Mouse (Mus musculus) kidney, postnatal 0 days (tissue): ENCODE measurements at regions not wholly inside any gene's neighbourhood (a gene's known extent, or its start where the extent isn't known, plus 50 kb on each side); places are given as distances from the start of the nearest gene placed in this dataset.

Experiments
- ATAC-seq: fragments of 200-750 bp; cut with Nextera tagmentation; replicated peaks from 2 replicates; pipeline ENCODE4 v1.8.0; 2017; ENCODE audit warnings: low read depth, moderate number of reproducible peaks, moderate TSS enrichment, moderate library complexity; ENCODE audit not compliant: low FRiP score
- DNase-seq: peaks from one replicate; pipeline ENCODE4 v3.0.0-alpha.2; 2016; ENCODE audit warnings: low spot score
- H3K27ac ChIP-seq: fragments of 300-500 bp; sonication (generic); 2 replicates; pipeline ENCODE4 v1.5.1; 2014; ENCODE audit warnings: mild to moderate bottlenecking
- H3K27me3 ChIP-seq: fragments of 300-500 bp; sonication (generic); 2 replicates; pipeline ENCODE4 v1.6.1; 2014; ENCODE audit warnings: low read length, mixed read lengths; ENCODE audit not compliant: insufficient read depth
- H3K36me3 ChIP-seq: fragments of 300-500 bp; sonication (generic); 2 replicates; pipeline ENCODE4 v1.6.1; 2014; ENCODE audit warnings: low read length, mixed read lengths; ENCODE audit not compliant: insufficient read depth
- H3K4me1 ChIP-seq: fragments of 300-500 bp; sonication (generic); replicated peaks from 2 replicates; pipeline ENCODE4 v1.6.1; 2014; ENCODE audit warnings: antibody characterized with exemption, low read length, mixed read lengths; ENCODE audit not compliant: insufficient read depth
- H3K4me2 ChIP-seq: fragments of 300-500 bp; sonication (generic); 2 replicates; pipeline ENCODE4 v1.6.1; 2014; ENCODE audit warnings: mild to moderate bottlenecking, low read length, moderate library complexity, mixed read lengths
- H3K4me3 ChIP-seq: fragments of 300-500 bp; sonication (generic); replicated peaks from 2 replicates; pipeline ENCODE4 v1.5.1; 2014; ENCODE audit warnings: low read depth, low read length
- H3K9ac ChIP-seq: fragments of 300-500 bp; sonication (generic); 2 replicates; pipeline ENCODE4 v1.6.1; 2014; ENCODE audit warnings: low read depth, low read length
- H3K9me3 ChIP-seq: fragments of 300-500 bp; sonication (generic); replicated peaks from 2 replicates; pipeline ENCODE4 v1.6.1; 2016; ENCODE audit warnings: low read length, inconsistent platforms, mixed read lengths
- CTCF ChIP-seq: IDR thresholded peaks from 2 replicates; pipeline ENCODE4 v1.5.1; 2016; ENCODE audit warnings: antibody characterized with exemption, low read depth, mild to moderate bottlenecking, moderate library complexity
- WGBS: fragments of 180-500 bp; shearing (Covaris S2); extraction: QIAGEN DNeasy Blood & Tissue Kit; methylation state at CpG from one replicate; pipeline ENCODE4 v1.1.7; 2014; 5-methylcytosine and 5-hydroxymethylcytosine counted together

GRCm38 (mm10) chr11:20466591-20466990 lies 76.5 kb upstream of the Sertad2 start:
- peaks cover 14% of the 10 kb centered on the region; the same call in 1 of the 2 replicates for H3K4me1 ChIP-seq
- WGBS = 55% methylated on average over 4 of the region's 4 CpGs
- H3K9me3 ChIP-seq = no peaks in the 10 kb centered on the region
- no peaks in the 10 kb centered on the region for H3K36me3 ChIP-seq
- no peak overlapping the region for H3K4me2 ChIP-seq
- no peak for DNase-seq
- no peak overlapping the region for H3K4me3 ChIP-seq
- no peak for ATAC-seq
- H3K27ac ChIP-seq = no peak overlapping the region
- no peak overlapping the region for H3K9ac ChIP-seq
- no peaks in the 10 kb centered on the region for H3K27me3 ChIP-seq
- TF ChIP-seq CTCF = no peak

DNA sequence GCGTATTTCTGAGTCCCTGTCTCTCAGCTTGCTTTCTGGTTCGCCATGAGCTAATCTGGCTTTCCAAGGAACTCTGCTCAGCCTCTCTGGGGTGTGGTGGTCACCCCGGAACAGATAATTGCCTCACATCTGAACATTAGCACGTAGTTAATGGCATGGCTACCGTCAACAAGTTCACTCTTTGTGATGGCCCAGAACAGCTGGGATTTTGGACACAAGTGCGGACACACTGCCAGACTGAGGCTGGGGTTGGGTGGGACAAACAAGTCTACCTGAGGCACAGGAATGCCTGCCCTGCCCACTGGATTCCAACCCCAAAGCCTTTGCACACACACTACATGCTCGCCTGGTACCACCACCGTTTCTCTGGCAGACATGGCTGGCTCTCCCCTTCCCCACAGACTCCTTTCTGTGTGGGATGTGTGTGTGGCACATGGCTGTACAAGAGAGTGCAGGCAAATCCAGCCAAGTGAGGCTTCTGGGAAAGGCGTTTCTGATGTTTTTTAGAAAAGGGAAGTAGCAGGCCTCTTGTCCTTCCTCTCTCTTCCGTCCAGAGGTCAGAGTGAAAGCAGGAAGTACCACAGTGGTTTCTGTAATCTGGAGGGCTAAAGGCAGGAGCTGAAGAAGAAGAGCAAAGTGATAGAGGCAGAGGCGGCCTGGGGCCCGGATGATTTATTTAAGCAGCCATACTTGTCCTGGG lies 74.6 kb upstream of the Sertad2 start:
- Histone ChIP-seq H3K9me3 (no peaks in the 10 kb centered on the region), H3K4me1 (0 out of 2 replicates have a peak, but pooled peaks cover 5% of the 10 kb centered on the region), H3K36me3 (no peaks in the 10 kb centered on the region), H3K27ac (no peak overlapping the region), H3K4me3 (no peak overlapping the region), H3K4me2 (no peak overlapping the region), H3K9ac (no peak overlapping the region), H3K27me3 (no peaks in the 10 kb centered on the region)
- ATAC-seq = no peak
- no peak for DNase-seq
- no peak for TF ChIP-seq CTCF
- WGBS = 79% methylated on average over 12 of the region's 12 CpGs

DNA sequence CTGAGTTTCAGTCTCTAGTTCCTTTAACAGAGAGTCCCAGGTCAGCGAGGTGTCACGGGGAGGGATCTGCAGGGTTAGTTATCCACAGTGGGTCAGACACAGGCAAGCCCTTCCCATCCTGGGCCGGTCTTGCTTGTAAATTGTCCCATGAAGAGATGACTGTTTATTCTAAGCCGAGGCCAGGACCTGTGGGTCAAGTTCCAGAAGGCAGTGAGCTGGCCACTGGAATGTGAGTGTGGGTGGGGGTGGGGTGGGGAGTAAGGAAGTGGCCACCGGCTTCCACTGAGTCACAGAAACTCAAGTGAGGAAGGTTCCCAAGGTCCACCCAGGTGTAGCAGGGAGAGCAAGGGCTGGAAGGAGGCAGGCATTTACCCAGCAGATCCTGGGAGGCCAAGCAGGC lies 73.7 kb upstream of the Sertad2 start:
- ATAC-seq = peak; percentile 60; the same call in 1 of the 2 replicates
- no peak overlapping the region for H3K4me3 ChIP-seq
- WGBS = 15% methylated on average over 5 of the region's 5 CpGs
- H3K36me3 ChIP-seq = no peaks in the 10 kb centered on the region
- H3K9me3 ChIP-seq = no peaks in the 10 kb centered on the region
- H3K27ac ChIP-seq = no peak overlapping the region
- no peak for DNase-seq
- TF ChIP-seq CTCF = no peak
- H3K27me3 ChIP-seq = no peaks in the 10 kb centered on the region
- H3K4me2 ChIP-seq = no peak overlapping the region
- 0 out of 2 replicates have a peak, but pooled peaks cover 5% of the 10 kb centered on the region for H3K4me1 ChIP-seq
- no peak overlapping the region for H3K9ac ChIP-seq

DNA sequence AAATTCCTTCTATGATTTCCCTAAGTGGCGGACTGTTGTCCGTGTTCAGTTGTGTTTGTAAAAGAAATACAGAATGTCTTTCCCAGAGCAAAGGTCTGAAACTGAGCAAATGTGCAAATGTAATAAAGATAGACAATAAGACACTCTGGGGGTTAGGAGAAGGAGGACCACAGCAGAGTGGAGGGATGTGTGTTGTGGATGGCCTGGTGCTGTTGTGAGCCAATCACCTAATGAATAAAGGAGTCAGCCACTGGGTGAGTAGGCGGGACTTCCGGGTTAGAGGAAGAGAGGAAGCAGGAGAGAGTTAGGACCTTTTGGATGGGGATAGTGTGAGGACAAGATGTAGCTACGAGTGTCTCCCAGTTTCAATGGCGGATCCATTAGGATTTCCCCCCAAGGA lies 72.7 kb upstream of the Sertad2 start:
- H3K9me3 ChIP-seq = no peaks in the 10 kb centered on the region
- 88% methylated on average over 6 of the region's 6 CpGs for WGBS
- no peak for TF ChIP-seq CTCF
- 0 out of 2 replicates have a peak, but pooled peaks cover 5% of the 10 kb centered on the region for H3K4me1 ChIP-seq
- no peak overlapping the region for H3K9ac ChIP-seq
- ATAC-seq (no peak), DNase-seq (no peak)
- H3K4me3 ChIP-seq = no peak overlapping the region
- H3K27ac ChIP-seq = no peak overlapping the region
- no peaks in the 10 kb centered on the region for H3K27me3 ChIP-seq
- H3K4me2 ChIP-seq = no peak overlapping the region
- no peaks in the 10 kb centered on the region for H3K36me3 ChIP-seq

DNA sequence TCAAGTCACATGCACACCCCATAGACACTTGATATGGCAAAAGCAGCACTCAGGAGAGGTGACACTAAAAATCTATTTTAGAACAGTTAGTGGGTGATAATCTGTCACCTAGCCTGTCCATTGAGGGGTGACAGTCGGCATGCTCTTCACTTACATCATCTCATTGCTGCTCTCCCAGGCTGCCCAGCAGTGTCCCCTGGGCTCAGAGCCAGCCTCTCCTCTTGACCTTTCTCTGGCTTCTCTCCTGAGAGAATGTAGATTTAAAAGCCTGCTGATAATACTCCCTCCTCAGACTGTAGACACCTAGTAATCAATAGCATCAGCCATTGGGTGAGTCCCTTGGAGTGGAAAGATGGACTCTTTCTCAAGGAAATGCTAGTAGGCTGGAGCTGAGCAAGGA lies 70.7 kb upstream of the Sertad2 start:
- no peak for TF ChIP-seq CTCF
- no peak for DNase-seq
- H3K4me2 ChIP-seq = no peak overlapping the region

GRCm38 (mm10) chr11:20475629-20476028 lies 67.4 kb upstream of the Sertad2 start:
- Histone ChIP-seq H3K36me3 (no peaks in the 10 kb centered on the region), H3K27ac (no peak overlapping the region), H3K9ac (no peak overlapping the region), H3K4me1 (no peaks in the 10 kb centered on the region), H3K4me3 (no peak overlapping the region), H3K9me3 (no peaks in the 10 kb centered on the region), H3K4me2 (no peak overlapping the region), H3K27me3 (no peaks in the 10 kb centered on the region)
- peak; percentile 74 for ATAC-seq
- DNase-seq = no peak
- WGBS = 67% methylated on average over 7 of the region's 7 CpGs
- TF ChIP-seq CTCF = no peak

More for the DNA sequence above, 70.7 kb upstream of the Sertad2 start:
- H3K4me3 ChIP-seq = no peak overlapping the region
- 0 out of 2 replicates have a peak, but pooled peaks cover 5% of the 10 kb centered on the region for H3K4me1 ChIP-seq
- H3K36me3 ChIP-seq = no peaks in the 10 kb centered on the region
- no peak overlapping the region for H3K27ac ChIP-seq
- no peak for ATAC-seq
- no peaks in the 10 kb centered on the region for H3K27me3 ChIP-seq
- WGBS = 73% methylated on average over 1 of the region's 1 CpGs
- no peaks in the 10 kb centered on the region for H3K9me3 ChIP-seq
- H3K9ac ChIP-seq = no peak overlapping the region
